Mouse (Mus musculus): ENCODE results near the gene Ccne1.
A peak's percentile ranks its signal among the peaks of the same experiment; 100 is the strongest.

The Ccne1 gene

DNA sequence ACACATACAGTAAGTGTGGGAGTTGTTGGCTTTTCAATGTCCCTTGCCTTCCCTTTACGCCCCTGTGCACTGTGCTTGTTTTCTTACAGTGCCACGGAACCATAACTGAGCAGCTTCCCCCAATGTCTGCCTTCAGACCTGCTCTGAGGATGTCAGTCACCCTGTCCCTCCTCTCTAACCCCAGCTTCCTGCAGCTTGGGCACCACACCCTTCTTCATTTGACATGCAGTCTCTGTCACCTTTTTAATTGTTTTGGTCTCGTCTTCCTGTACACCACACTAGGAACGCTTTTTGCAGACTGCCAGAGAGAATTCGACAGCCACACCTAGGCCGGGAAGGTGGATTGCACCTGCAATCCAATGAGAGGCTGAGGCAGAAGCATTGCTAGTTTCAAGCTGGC lies 13.0 kb downstream of the Ccne1 start:
- DNase-seq (ENCODE audit: low spot score in 2 of 2), result peak in 1 of 2 experiments; percentile 41

DNA sequence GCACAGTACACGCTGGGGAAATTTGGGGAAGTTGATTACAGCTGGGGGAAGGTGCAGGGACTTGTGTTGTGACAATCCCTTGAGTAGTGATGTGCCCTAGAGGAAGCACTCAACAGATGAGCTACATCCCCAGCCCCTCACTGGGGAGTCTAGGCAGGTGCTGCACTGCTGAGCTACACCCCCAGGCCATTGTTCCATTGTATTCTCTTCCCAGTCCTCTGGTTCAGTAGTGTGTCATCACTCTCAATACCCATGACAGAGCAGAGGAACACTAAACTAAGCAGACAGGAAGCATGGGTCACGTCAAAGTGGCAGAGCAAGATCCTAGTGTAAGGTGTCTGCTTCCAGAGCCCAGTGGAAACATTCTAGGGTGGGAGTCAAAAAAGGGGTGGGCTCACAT lies 14.2 kb downstream of the Ccne1 start:
- no peak for DNase-seq (ENCODE audit: low spot score in 2 of 2)

DNA sequence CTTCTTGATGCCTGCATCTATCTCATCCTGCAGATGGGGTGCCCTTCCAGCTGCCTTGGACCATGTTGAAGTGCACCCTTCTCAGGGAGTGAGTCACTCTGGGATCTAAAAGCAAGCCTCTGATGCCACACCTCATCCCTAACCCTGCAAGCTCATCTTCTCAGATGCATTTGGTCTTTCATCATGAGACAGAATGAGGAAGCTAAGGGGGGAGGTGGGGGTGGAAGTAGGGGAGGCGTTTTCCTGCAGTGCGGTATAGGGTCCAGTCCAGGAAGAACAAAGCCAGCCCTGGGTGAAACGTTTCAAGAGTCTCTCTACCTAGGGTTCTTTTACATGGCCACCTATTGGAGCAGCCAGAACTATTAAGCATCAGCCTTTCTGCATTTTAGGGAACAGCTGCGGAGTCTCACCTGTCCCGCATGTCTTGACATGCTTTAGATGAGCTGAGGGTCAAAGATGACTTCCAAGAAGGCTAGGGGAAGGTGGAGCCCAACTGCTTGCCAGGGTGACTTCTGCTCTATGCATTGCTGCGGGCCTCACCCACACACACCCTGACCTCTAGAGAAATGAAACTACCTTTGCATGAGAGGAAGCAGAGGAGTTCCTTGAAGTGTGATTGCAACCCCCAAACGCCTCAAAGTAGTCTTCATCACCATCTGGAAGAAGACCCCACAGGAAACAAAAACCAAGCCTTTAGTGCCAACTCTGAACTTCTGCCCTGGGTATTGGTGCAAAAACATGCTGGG lies 17.2 kb downstream of the Ccne1 start:
- peak in 1 of 2 experiments; percentile 17 for DNase-seq (ENCODE audit: low spot score in 2 of 2)

DNA sequence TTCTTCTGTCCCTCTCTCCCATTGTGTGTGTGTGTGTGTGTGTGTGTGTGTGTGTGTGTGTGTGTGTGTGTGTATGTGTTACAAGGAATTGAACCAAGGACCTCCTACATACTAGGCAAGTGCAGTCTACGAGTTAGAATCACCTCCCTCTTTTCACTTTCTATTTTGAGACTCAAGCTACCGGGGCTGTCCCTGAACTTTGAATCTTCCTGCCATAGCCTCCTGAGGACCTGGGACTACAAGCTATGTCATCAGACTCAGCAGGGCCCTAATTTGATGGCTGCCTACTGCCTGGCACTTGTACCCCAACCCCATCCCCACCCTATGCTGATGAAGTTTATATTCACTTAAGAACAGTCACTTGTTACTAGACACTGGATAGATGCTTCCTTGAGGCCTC lies 18.9 kb downstream of the Ccne1 start:
- DNase-seq (ENCODE audit: low spot score in 2 of 2), result no peak

DNA sequence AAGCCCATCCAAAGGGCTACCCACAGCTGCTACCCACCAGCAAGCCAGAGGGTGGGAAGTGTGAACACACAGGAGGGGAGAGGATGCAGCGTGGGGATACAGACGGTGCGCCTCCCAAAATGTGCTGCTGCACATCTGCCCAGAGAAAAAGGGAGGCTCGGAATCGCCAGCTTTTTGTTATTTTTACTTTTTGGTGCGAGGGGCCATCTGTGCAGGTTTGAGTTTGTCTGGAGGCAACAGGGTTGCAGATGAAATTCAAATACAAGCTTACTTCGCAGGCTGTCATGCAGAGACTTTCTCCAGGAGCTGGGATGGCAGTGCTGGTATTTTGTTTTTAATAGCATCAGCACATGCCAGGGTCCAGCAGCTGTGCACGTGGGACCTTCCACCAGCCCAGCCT lies 19.5 kb downstream of the Ccne1 start:
- no peak for DNase-seq (ENCODE audit: low spot score in 2 of 2)

DNA sequence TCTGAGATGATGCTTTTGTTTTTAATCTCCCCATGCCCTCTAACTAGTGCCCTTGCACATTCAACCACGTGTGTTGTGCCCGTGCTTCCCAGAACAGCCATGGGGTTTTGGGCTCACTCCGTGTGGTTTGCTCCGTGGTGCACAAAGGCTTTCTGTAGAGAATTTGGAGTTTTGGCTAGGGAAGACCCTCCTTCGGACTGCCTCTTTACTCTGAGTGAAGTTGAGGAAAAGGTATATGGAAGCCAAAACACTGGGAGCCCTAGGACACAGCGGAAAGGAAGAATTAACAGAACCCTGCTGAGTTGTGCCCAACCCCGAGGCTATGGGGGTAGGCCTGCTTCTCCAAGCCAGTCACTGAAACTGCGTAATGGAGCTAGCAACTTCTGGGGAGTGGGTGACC lies 20.9 kb downstream of the Ccne1 start:
- DNase-seq (ENCODE audit: low spot score in 2 of 2), result no peak

DNA sequence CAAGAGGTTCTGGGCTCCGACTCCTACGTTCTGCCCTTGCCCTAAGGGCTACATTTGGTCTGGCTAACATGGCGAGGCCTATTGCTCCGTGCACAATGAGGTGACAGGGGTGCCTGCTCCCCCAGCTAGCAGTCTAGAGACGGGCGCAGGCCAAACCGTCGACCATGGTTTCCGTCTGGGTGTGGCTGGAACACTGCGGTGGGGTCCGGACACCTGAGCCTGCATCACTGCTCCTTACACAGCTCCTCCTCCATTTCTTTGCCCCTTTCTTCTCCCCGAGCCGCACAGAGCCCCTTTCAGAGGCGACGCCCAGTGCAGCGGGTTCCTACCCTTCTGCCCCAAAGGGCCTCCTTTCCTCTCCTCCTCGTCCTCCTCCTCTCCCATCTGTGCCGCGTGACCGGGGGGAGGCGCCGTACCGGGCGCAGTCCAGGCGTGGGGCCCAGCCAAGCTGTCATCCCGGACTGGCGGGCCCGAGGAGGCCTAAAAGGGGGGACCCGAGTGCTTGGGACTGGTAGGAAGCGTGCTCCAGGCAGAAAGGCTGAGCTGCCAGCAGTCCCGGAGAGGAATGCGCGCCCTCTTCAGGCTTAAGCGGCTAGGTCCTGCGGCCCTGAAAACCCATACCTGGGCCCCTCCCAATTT lies 21.6 kb downstream of the Ccne1 start:
- DNase-seq (ENCODE audit: low spot score in 2 of 2), result peak; percentile 65 to 67

DNA sequence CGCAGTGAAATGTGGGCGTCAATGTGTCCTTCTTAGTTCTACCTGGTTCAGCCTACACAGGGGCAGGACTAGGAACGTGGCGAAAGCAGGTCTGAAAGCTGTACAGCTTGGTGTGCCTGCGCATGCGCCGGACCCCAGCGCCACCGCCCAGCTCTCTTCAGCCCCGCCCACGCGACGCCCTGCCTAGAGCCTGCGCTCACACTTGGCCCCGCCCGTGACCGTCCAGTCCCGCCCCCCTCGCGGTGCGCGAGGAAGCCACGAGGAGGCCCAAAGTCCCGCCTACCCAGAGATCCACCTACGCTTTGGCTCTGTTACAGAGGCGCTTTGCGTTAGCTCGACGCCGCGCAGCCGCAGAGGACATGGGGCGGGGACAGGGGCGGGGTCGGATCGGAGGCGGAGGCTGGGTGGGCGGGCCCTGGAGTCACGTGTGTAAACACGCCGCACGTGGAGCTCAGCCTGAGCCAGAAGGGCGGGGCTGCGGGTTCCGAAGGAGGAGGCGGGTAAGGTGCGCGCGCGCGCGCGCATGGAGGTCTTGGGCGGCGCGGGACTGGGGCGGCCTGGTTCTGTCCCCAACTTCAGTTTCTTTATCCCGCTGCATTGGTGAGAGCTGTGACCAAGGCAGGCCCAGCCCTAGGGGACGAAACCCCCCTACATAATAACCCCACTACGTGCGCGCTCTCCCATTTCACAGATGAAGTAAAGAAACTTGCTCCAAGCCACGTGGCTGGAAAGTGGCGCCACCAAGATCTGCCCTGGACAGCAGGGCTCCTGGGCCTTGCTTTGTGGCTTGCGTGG lies 22.4 kb downstream of the Ccne1 start:
- peak; percentile 99 to 100 for DNase-seq (ENCODE audit: low spot score in 2 of 2)

DNA sequence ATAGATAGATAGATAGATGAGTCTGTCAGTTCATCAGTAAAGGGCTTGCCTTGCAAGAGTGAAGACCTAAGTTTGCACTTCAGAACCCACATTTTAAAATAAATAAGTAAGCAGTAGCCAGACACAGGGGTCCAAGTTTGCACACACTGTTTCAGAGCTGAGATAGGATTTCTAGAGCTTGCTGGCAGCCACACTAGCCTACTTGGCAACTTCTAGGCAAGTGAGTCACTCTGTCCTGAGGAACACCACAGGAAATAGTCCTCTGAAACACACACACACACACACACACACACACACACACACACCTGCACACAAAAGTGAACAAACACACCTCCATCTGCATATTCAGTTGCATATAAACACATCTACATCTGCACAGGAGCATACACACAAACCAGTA lies 24.4 kb downstream of the Ccne1 start:
- DNase-seq (ENCODE audit: low spot score in 2 of 2), result no peak

DNA sequence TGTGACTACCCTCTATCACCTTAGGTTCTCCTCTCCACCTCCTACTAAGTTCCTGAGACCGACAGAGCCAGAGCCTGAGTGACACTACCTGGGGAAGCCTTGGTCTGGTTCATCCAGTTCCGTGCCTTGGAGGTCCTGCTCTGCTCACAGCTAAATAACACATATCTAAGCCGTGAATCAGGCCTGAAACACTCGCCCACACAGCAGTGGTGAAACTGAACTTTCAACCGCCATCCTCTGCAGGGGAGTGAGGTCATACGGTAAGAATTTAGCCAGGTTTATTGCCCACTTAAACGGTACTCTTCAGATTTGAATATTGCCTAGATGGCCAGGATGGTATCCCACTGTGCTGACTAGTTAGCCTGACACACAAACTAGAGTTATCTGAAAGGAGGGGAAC lies 30.1 kb downstream of the Ccne1 start:
- DNase-seq (ENCODE audit: low spot score in 2 of 2), result no peak

DNA sequence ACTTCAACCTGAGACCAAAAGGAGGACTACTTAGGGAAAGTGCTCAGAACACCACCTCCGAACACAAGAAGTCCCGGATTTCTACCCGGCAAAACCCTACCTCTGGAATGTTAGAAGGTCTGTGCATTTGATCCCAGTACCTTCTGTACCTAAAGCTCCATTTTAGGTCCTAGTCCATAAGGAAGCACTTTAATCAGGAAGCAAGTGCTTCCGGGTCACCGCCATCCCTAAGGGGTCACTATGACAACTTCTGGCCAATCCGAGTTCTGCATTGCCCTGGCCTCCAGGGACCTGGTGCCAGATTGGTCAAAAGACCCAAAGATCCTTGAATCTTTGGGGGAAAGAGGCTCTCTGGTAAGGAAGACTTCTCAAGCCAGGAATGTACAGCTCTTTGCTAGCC lies 31.8 kb downstream of the Ccne1 start:
- no peak for DNase-seq (ENCODE audit: low spot score in 2 of 2)

DNA sequence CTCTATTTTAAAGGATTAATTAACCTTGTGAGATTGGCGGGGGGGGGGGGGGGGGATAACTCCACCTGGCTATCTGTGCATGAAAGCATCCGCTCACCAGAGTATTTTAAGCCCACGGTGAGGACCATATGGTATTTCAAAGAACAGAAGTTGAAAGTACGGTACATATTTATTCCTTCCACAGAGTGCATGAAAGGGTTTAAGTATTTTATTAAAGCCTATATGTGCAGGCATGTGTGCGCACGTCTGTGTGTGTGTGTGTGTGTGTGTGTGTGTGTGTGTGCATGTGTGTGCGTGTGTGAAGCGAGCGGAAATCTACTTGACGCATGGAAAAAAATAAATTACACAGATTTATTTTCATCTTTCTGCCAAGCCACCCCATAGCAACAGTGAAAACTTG lies 32.4 kb downstream of the Ccne1 start:
- no peak for DNase-seq (ENCODE audit: low spot score in 2 of 2)

DNA sequence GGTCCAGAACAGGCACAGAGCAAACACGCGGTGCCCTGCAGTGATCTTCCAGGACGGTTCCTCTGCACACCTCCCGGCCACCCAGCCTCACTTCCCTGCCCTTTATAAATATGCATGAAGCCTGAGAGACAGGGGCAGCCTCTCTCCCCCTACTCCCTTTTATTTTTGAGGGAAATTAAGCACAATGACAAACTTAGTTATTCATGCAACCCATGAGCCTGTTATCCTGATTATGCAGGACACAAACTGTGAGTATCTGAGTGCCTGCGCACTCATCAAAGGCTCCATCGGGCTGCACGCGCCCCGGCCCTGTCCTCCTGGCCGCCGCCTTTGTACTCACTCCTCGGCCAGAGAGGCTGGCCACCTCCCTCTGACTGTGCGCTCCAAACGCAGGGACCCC lies 32.8 kb downstream of the Ccne1 start:
- no peak for DNase-seq (ENCODE audit: low spot score in 2 of 2)

DNA sequence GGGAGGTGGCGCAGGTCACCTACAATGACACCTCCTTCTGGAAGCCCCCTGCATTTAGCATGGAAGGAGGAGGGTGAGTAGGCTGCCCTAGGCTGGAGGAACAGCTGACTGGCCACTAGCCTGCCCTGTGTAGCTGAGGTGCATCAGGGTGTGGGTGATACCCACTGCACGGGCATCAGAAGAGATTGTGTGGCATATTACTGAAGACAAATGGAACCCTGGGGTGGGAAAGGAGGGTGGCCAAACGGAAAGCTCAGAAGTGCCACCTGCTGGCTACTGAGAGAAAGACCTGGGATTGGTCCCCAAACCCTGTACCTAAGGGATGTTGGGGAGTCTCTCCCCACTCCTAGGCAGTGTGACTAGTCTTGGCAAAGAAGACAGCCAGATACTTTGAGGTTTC lies 33.6 kb downstream of the Ccne1 start:
- peak; percentile 25 to 58 for DNase-seq (ENCODE audit: low spot score in 2 of 2)

DNA sequence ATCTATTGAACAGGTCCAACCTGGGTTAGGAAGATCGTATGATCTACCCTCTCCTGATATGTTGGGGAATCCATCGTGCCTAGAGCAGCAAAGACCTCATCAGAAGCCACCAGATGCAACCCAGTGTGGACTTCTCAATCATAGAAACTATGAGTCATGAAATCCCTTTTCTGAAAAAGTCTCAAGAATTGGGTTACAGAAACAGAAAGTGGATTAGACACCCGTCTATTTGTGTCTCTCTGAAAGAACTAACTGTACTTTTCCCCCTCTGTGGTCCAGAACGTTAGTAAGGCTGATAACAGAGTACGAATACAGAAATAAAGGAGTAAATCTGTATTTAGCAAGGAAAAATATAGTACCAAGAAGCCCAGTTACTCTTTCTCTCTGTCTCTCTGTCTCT lies 36.3 kb downstream of the Ccne1 start:
- DNase-seq (ENCODE audit: low spot score in 2 of 2), result no peak

DNA sequence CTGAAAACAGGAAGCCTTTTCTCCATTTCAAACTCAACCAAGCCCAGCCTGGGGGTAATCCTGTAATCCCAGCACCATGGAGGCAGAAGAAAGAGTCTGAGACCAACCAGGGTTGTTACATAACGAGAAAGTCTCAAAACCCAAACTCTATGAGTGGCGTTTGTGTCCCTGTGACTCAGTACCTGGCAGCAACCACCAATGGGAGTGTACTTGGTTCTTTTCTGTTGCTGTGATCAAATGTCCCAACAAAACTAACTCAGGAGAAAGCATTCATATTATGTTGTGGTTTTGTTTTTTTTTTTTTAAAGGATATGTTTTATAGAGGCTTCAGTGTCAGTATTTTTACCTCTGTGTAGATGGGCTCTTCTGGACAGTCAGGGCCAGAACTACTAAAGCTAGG lies 36.7 kb downstream of the Ccne1 start:
- DNase-seq (ENCODE audit: low spot score in 2 of 2), result no peak

DNA sequence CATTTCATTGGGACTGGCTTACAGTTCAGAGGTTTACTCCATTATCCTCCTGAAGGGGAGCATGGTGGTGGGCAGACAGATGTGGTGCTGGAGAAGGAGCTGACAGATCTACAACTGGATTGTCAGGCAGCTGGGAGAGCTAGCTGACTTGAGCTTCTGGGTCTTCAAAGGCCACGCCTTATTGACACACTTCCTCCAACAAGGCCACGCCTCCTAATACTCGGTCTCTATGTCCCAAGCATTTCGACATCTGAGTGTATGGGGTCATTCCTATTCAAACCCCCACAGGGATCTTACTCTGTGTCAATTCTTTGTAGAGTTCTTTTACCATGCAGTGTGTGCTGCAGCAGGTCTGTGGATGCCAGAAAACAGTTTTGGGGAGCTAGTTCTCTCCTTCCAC lies 42.9 kb downstream of the Ccne1 start:
- no peak for DNase-seq (ENCODE audit: low spot score in 2 of 2)

DNA sequence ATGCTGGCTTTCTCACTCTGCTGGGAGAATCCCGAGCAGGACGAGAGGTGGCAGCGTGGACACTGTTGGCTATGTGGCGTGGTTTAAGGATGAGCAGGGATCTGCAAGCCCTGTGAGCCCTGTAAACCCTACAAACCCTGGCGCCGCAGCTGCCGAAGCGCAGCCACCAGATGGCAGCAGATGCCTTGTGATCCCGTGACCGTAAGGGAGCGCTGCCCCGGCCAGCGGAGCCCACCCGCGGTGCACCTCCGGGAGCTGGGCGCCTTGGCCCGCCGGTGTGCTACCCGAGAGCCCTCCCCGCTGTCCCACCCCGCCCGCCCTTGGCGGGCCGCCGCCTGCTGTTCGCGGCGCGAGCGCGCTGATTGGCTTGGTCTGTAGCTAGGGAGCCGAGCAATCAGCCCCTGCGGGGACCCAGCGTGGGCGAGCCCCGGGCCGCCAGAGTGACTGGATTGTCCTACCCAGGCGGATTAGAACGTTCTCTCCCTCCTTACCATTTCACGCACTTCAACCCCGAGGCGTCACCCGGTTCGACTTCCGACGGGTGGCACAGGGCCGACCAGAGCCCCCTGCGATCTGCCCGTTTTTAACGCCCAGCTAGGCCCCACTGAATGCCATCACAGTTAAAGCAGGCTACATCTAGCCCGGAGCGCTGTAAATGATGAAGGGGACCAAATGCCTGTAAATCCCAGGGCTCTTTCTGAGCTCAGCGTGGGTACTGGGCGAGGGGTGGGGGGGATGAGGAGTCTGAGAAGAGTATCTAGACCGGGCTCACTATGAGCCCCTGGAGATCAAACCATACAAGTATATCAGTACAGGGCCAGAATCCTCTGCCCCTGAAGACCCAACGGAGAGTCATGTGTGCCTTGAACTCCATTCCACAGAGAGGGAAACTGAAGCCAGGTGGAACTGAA lies 46.0 kb downstream of the Ccne1 start:
- DNase-seq (ENCODE audit: low spot score in 2 of 2), result peak; percentile 74 to 87

DNA sequence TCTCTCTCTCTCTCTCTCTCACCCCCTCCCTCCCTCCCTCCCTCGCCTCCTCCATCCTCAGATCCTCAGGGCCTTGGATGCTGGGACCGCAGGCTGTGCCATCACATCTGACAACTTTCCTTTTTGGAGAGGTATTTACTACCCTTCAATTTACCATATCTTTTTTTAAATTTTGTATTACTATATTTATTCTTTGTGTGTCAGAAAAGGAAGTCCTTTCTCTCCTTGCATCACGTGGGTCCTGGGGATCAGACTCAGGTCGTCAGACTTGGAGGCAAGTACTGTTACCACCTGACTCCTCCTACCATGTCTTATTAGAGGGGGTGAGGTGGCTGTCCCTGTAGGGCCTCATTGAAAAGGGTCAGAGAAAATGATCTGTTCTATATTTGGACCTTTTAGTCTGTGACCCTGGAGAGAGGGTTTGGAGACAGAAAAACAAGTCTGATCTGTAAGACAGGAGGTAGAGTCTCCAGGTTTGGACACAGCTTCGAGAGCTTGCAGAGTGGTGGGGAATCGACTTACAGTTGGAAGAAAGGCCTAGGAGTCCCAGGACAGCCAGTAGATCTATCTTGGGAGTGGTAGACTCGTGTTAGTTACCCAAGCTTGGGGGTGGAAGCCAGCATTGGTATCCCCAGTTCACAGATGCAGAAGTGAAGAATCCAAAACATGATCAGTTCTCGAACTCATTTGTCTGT lies 47.6 kb downstream of the Ccne1 start:
- no peak for DNase-seq (ENCODE audit: low spot score in 2 of 2)

DNA sequence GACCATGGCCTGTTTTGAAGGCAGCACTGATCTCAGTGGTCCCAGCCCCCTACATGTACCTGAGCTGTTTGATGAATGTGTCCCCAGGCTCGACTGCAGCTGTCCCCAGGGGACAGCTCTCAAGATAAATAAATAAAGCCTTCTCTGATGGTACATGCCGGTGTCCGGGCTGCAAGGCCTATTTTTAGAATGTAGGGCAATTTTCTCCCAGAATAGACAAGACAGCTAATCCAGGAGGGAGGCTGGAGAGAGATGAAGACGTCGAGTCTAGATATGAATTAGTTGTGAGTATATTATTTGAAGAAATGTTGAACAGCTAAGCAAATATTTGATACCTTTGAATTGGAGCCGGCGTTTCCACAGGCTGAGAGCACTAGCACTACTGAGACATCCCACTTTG lies 48.2 kb downstream of the Ccne1 start:
- DNase-seq (ENCODE audit: low spot score in 2 of 2), result no peak

DNA sequence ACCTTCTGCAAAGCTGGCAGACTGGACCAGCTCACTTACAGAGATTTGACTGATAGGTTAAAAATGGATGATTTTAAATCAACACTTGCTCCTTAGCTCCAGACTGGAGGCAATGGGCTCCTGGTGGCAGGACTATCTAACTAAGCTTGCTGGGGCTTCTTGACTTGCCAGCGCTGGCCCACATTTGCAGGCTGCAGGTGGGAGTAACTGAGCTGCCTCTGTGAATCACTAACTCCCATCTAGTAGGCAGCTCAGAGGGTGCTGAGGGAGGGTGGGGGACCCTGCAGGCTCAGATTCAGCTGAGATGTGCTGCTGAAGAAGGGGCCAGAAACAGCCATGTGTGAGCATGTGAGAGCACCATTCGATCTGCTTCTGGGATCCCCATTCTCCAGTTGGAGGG lies 51.3 kb downstream of the Ccne1 start:
- DNase-seq (ENCODE audit: low spot score in 2 of 2), result no peak

All from thymus, postnatal 10 days (tissue).